Mouse (Mus musculus) layer of hippocampus, adult 18-20 months (tissue): Measurements from ENCODE around the gene Hbq1a. TPM values are rescaled to one million over a fixed set of nuclear protein-coding genes. Genes with fewer than 3 reads are reported as not detected.
A peak's percentile ranks its signal among the peaks of the same experiment; 100 is the strongest.

Experiments used
- DNase-seq, 2 experiments: peaks; one replicate each; pipeline ENCODE4 v3.0.0; 2022; ENCODE audit warnings: low spot score in 2 of 2
- total RNA-seq, 2 experiments: library from RNA; stranded (reverse); gene quantifications; 2 replicates each; pipeline ENCODE4 v1.2.3; 2021

Gene Hbq1a
- total RNA-seq, 2 experiments from 2014 or later: 0.97 to 1.3 TPM

DNA sequence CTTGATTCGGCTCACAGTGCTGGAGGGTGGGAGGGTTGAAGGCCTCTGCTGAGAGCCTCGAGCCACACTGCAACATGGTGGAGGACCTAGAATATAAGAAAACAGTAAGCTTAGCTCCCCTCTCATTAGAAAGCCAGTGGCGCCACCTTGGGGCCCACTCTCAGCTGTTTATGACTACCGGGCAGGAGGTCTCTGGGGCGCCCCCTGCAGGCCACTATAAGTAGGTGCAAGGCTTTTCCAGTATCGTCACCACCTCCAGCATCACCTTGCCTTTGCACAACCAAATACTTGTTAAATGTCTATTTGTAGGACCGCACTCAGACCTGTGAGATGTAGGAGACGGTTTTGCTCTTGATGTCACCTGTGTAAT, 21.3 kb downstream of the Hbq1a start:
- peak in 1 of 2 experiments; percentile 74 for DNase-seq

DNA sequence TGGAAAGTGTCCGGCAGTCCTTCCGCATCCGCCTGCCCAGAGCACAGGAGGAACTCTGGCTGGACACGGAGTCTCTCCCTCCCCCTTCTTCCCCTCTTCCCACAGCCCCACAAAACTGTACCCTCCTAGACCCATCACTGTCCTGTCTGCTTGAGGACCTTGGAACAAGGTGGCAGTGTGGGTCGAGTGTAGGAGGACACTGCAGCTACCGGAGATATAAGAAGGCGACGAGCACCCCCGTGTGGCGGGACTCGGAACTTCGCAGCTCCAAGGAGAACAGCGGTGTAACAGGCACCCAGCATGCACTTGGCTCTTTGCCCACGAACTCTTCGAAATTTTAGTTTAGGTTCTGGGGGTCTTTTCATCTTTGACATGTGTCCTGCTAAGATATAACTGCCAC, 24.7 kb downstream of the Hbq1a start:
- peak; percentile 48 to 89 for DNase-seq

DNA sequence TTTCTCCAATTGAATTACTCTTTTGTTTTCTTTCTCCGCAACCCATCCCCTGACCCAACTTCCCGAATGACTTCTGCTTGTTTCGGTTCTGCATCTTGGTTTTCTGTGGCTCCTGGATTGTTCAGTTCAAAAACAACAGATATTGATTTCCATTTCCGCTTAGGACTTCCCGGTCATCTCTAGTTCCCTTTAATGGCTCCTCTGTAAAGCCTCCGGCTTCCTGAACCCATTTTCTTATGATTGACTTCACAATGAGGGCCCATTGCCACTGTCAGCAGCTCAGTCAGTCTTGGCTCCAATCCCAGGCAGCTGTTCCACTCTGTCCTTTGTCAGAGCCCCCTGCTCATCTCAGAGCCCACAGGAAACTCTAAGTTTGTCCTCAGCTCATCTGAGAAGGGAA, 31.2 kb downstream of the Hbq1a start:
- no peak for DNase-seq

DNA sequence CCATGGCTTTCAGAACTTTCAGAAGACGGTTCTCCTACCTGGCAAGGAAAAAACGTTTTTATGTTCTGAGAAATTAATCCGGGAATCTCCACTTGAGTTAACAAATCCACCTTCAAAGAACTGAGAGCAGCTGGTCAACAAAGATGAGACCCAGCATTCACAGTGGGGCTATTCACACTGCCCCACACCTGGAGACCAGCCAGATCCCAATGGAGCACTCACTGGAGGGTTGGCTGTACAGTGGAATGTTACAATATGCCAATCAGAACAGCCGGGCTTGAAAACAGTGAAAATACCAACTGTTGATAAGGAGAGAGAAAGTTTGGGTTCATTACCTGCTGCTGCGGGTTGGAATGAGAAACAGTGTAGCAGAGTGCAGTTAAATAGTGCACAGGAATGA, 32.0 kb downstream of the Hbq1a start:
- no peak for DNase-seq

DNA sequence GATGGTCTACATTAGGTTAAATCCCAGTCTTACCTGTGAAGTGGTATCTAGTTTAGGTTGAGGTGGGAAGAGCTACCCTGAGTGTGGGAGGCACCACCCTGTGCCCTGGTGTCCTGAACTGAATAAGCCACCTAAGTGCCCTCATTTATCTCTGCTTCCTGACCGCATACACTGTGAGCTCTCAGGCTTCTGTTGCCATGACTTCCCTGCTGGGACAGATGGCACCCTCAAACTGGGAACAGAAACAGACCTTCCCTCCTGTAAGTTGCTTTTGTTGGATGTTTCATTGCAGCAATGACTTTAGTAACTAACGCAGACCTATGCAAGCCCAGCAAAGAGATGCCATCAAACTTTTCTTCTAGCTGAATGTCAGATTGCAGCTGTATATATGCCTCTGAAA, 33.4 kb downstream of the Hbq1a start:
- DNase-seq: peak; percentile 36 to 70

DNA sequence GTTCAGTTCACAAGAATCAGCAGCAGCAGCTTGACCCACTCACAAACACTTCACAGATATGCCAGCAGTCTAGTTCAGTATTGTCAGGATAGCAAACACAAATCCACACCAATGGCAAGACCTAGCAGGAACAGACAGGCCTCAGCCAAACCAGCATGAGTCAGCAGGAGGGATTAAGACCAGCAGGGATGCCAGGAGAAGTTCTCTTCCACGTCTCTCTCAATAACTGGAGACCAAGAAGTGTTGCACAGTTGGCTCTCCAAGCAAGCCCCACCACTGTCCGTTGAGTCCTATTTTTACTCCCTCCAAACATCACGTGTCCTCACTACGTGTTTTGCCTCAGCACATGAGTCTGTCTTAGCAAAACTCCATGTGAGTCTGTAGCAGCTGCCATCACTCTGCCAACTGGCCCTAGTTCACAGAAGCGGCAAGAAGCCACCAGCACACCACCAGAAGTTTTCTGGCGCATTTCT, 36.6 kb downstream of the Hbq1a start:
- no peak for DNase-seq

DNA sequence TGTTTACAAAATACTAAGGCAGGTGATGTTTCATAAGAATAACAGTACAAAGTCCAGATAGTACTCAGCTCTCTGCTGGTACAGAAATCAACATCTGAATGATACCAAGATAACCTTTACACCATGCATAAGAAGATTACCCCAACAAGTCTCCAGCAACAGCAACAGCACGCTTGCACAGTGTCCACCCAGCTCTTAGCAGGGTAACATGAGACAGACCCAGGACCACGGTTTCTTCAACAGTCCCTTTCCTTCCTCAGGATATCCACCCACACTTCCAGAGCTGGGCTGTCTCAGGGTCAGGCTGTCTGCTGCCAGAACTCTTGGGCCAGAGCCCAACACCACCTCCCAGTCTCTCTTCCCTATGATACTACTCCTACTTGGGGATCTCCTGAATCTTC, 39.3 kb downstream of the Hbq1a start:
- DNase-seq: no peak

DNA sequence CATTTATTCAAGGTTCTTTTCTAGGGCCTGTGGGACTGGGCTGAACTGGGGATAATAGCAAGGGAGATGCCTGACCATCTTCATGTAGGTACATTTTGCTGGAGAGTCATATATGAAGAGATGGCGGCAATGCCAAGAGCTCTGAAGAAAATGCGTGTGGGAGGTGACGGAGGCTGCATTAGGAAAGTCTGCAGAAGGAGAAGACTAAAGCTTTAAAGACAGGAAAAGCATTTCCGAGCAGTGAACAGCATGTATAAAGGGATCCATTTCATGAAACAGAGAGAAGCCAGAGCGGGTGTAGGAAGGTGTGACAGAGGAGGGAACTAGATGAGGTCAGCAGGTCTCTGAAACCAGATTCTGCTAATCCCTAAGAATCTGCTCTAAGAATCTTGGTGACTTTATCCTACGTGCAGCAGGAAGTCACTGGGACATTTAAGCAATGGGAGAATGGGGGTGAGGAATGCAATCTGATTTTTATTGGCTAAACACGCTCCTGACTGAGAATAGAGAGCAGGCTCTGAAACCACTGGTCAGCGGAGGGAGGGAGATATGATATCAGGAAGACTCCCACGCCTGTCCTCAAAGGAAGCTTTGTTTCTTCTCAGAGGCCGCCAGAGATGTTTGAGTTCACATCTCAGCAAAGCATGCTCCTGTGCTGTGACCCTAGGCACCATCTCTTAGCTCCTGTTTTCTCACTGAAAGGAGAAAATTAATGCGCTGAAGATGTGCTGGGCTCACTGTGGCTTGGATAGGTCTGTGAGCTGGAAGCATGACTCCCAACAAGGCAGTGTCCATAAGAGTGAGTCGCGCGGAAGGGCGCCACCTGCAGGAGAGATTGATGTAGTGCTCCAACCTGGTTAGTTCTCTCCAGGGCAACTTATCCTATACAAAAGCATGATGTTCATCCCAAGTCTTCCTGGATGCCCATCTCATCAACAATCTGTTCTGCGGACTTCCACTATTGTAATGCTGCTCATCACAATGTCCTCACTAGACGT, 40.9 kb downstream of the Hbq1a start:
- no peak for DNase-seq

DNA sequence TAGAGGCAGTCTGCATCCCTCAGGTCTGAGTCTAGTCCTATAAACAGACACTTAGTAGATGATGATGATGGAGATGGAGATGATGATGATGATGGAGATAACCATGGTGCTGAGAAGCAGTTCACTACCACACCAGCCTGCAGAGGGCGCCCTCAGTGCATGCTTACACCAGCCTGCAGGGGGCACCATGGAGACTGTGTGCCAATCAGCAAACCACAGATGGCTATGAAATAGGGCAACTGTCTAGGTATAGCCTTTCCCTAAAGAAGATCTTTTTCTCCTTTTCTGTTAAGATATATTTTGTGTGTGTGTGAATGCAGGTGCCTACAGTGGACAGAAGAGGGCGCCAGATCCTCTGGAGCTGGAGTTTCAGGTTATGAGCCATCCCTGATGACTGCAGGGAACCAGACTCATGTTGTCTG, 42.9 kb downstream of the Hbq1a start:
- DNase-seq: no peak

DNA sequence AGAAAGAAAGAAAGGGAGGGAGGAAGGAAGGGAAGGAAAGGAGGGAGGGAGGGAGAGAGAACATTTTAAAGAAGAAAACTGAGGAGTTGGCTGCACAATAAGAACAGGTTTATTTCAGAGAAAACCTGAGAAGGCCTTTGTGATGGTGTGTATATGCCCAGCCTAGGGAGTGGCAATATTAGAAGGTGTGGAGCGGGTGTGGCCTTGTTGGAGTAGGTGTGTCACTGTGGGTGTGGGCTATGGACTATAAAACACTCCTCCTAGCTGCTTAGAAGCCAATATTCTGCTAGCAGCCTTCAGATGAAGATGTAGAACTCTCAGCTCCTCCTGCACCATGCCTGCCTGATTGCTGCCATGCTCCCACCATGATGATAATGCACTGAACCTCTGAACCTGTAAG, 43.5 kb downstream of the Hbq1a start:
- no peak for DNase-seq

DNA sequence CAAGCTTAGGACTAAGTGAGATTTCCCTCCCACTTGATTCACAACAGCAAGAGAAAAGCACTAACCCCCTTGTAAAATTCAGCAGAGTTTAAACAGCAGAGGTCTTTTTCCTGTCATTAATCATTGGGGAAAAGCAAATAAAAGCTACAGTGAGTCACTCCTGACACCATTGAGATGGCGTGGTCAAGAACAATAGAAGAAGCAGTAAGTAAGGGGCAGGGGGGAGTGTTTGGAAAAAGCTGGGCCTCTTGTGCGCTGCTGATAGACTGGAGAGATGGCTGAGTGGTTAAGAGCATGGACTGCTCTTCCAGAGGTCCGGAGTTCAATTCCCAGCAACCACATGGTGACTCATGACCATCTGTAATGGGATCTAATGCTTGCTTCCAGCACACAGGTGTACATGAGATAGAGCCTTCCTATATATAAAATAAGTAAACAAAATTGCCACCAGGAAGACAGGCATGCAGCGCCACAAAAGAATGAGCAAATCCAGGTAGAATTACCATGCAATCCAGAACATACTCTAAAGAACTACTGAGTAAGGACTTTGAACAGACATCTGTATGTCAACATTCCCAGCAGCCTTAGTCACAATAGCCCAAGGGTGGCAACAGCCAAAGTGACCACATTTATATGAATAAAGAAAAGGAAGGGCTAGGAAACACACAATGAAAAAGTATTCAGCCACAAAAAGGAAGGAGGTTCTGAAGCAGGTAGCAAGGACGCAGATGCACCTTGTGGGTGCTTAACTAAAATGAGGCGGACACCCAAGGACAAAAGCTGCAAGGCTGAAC, 45.8 kb downstream of the Hbq1a start:
- DNase-seq: no peak

DNA sequence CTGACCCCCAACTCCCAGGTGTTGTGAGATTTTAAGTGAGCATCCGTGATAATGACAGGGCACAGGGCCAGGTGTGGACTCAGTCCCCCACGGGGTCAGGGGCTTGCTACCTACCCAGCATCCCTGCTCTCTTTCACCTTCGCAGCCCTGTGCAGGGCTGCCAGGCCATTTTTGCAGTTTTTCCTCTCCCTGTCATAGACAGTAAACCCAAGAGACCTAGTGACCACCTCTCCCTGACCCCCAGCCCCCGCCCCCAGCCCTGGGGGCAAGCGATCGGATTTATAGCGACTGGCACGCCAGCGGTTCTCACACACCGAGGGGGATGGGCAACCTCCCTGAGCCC, 47.4 kb downstream of the Hbq1a start:
- DNase-seq: no peak

DNA sequence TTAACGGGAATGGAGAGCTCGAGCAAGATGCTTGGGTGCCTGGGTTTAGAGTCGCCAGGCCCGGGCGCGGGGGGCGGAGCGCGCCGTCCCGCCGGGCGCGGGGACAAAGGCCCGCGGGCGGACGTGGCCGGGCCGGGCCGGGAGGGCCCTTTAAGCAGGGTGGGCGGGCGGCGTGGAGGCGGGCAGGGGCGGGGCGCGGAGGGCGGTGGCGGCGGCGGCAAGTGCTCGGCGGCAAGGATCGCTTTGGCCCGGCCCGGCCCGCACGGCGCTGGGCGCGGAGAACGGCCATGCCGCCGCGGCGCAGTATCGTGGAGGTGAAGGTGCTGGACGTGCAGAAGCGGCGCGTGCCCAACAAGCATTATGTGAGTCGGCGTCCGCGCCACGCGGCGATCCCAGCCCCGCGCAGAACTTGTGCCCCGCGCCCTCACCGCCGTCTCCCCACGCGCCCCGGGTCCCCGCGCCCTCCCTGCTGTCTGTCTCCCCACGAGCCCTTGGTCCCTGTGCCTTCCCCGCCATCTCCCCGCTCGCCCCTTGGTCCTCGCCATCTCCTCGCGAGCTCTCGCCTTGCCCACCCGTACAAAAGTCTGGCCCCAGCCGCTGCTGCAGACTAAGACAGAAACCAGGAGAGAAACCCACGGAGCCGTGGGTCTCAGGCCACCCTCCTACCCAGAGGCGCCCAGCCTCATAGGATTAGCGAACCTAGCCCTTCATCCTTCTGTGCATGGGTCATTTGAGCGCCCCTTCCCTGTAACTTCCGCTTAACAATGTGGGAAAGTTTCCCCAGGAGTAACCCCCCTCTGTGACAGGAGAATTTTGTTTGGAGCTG, 48.0 kb downstream of the Hbq1a start, which contains the start of gene Sh3pxd2b:
Gene Sh3pxd2b (plus strand): TSS at position 214 of the 826 bp plus-strand sequence.
- DNase-seq: no peak

DNA sequence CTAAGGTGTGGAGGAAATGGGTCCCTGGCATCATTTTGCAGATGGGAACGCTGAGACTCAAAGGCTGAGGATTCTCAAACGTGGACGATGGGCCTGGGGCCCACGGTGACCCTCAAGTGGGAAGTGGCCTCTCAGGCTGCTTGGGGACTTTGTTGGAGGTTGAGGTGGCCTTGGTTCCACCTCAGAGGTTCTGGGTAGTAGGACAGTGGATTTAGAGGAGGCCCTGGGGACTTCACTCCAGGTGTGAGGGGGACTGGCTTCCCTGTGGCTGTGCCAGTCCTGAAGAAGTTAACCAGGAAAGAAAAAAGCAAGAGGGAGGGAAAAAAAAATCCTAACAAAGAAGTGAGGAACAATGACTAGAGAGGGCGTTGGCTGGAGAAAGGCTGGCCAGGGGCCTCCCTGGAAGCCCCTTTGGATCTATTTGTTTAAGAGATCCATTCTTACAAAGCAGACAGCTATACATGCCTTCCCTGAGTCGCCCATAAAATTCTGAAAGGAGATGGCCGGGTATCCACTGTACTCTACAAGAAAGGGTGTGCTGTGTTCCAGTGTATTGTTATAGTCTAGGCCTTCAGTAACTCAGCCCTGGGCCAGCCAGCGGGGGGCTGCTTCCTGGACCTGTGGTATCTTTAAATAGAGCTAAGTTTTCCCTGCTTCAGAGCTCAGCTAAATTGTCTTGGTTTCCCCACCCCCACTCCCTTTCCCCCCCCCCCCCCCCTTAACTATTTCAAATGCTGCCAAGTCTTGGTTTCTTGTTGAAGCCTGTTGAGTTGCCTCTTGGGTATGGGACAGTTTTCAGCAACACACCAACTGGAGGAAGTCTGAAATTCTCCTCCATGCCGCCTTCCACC, 48.8 kb downstream of the Hbq1a start:
- DNase-seq: no peak

DNA sequence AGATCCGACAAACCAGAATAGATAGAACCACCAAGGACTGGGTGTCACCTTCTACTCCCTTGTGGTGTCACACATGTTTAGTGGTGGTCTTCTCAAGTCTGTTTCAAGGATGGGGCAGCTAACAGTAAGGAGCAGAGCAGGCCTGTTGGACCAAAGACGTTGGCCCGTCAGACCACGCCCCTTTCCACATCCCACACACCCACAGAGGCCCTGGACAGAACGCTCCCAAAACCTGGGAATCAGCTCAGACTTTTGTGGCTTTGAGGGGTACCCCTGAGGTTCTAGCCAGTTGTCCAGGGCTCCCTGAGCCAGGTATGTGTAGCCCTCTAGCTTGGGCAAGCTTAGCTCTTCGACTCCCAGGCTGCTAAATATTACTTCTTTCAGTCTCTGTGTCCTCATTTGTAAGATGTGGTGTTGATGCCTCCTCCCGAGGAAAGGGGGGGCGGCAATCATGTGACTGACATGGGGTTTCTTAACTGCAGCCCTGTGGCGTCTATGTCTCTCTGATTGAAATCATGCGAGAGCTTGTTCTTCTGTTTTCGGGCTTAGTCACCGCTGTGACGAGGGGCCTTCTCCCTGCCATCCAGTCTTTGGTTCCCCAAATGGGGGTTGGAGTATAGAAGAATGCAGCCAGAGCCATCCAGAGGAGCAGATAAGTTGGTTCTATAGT, 49.5 kb downstream of the Hbq1a start:
- DNase-seq: no peak
